Mouse (Mus musculus): ENCODE data around the gene Btn1a1.

The Btn1a1 gene

GRCm38 (mm10) chr13:23483153-23483552, 17.5 kb upstream of the Btn1a1 start:
- no peak for DNase-seq

GRCm38 (mm10) chr13:23475658-23476057, 10.0 kb upstream of the Btn1a1 start:
- no peak for DNase-seq

- DNase-seq = peak; percentile 39 to 62
These were observed 1.2 kb upstream of the Btn1a1 start for GRCm38 (mm10) chr13:23466911-23467310.

GRCm38 (mm10) chr13:23466306-23466705, 605 bp upstream of the Btn1a1 start:
- DNase-seq = no peak

GRCm38 (mm10) chr13:23464841-23465366, 797 bp downstream of the Btn1a1 start:
- no peak for DNase-seq

- peak; percentile 11 to 17 for DNase-seq
These were observed 1.5 kb downstream of the Btn1a1 start for GRCm38 (mm10) chr13:23464224-23464637.

- DNase-seq = peak; percentile 19 to 62
These were observed 2.1 kb downstream of the Btn1a1 start for GRCm38 (mm10) chr13:23463381-23464223.

- DNase-seq = no peak
These were observed 3.0 kb downstream of the Btn1a1 start for GRCm38 (mm10) chr13:23462669-23463068.

GRCm38 (mm10) chr13:23462063-23462462, 3.6 kb downstream of the Btn1a1 start:
- no peak for DNase-seq

- no peak for DNase-seq
These were observed 6.3 kb downstream of the Btn1a1 start for GRCm38 (mm10) chr13:23459264-23459846.

- DNase-seq = no peak
These were observed 11.8 kb downstream of the Btn1a1 start for GRCm38 (mm10) chr13:23453926-23454325.

GRCm38 (mm10) chr13:23453362-23453862, 12.3 kb downstream of the Btn1a1 start:
- DNase-seq = peak; percentile 52 to 59

- peak; percentile 63 to 79 for DNase-seq
These were observed 15.3 kb downstream of the Btn1a1 start for GRCm38 (mm10) chr13:23450398-23450797.

GRCm38 (mm10) chr13:23449235-23450095, 16.2 kb downstream of the Btn1a1 start:
- DNase-seq = peak in 1 of 2 experiments; percentile 21

GRCm38 (mm10) chr13:23448758-23449157, 16.9 kb downstream of the Btn1a1 start:
- DNase-seq = no peak

GRCm38 (mm10) chr13:23446498-23446952, 19.2 kb downstream of the Btn1a1 start:
- peak; percentile 56 to 71 for DNase-seq

- peak; percentile 70 to 78 for DNase-seq
These were observed 20.0 kb downstream of the Btn1a1 start for GRCm38 (mm10) chr13:23445561-23446320.

- no peak for DNase-seq
These were observed 20.5 kb downstream of the Btn1a1 start for GRCm38 (mm10) chr13:23445156-23445555.

GRCm38 (mm10) chr13:23444451-23444850, 21.2 kb downstream of the Btn1a1 start:
- no peak for DNase-seq

- no peak for DNase-seq
These were observed 25.8 kb downstream of the Btn1a1 start for GRCm38 (mm10) chr13:23439901-23440300.

- DNase-seq = no peak
These were observed 27.2 kb downstream of the Btn1a1 start for GRCm38 (mm10) chr13:23438521-23438920.

- DNase-seq = peak; percentile 57 to 77
These were observed 27.8 kb downstream of the Btn1a1 start for GRCm38 (mm10) chr13:23437908-23438307.

Data from thymus, adult 18-20 months (tissue).